8 mouse cellular contexts compared by ENCODE assay signal in genomic region chr4:151334951-151335742, GRCm38 (mm10).
DNase-seq lines count a peak whose midpoint lies in the region; ATAC-seq and TF ChIP-seq lines count a peak whose summit lies in the region.
"Had no signal": no experiment of that assay in that cellular context is flagged by ENCODE, and none has a peak within 500 bp of the region (broad histone marks: within the 10 kb centered on the region; RNA-seq: fewer than 3 reads in every experiment).

No protein-coding gene starts in this region.

- H3K27ac ChIP-seq in cerebellum, adult 2 months (ENCODE audit: insufficient read depth, low read length): no peak overlapping the region
- no peak overlapping the region for H3K27ac ChIP-seq in liver, embryonic 16.5 days (ENCODE audit: low read length)
- H3K27ac ChIP-seq: lung, embryonic 15.5 days had no signal

- peak; percentile 24; the same call in 1 of the 2 replicates for ATAC-seq in liver, embryonic 16.5 days (ENCODE audit: low read depth)

- TF ChIP-seq POLR2A in cerebellum, adult 2 months (IDR thresholded peaks at IDR 0.05; ENCODE audit: borderline replicate concordance, insufficient read depth, low read length): no peak

- peak; percentile 47 to 50 for DNase-seq in left cerebral cortex, adult 18-20 months (ENCODE audit: low spot score in 2 of 2)
- DNase-seq in left cerebral cortex, adult 11 months (ENCODE audit: low spot score): no peak
- DNase-seq in R1 (ENCODE audit: low read depth, low spot score): peak; percentile 72
- DNase-seq in cerebellum, adult 2 months: peak; percentile 59 to 68
- DNase-seq in heart, postnatal 4 days: peak; percentile 63
- peak; percentile 43 for DNase-seq in right cerebral cortex, postnatal 14 days

- H3K9ac ChIP-seq in liver, embryonic 16.5 days (ENCODE audit: low read depth, low read length): no peak overlapping the region
- H3K9ac ChIP-seq: lung, embryonic 15.5 days had no signal

- TF ChIP-seq CTCF in cerebellum, adult 2 months (IDR thresholded peaks at IDR 0.05; ENCODE audit: borderline replicate concordance, insufficient read depth, low read depth, low read length): peak; percentile 91

- H3K36me3 ChIP-seq in liver, embryonic 16.5 days (ENCODE audit: control insufficient read depth, insufficient read depth): no peaks in the 10 kb centered on the region
- H3K36me3 ChIP-seq: lung, embryonic 15.5 days had no signal

- H3K9me3 ChIP-seq in liver, embryonic 16.5 days (replicated peaks; ENCODE audit: control insufficient read depth, low read length): no peaks in the 10 kb centered on the region
- H3K9me3 ChIP-seq: lung, embryonic 15.5 days had no signal

- no peak overlapping the region for H3K4me3 ChIP-seq in cerebellum, adult 2 months (replicated peaks; ENCODE audit: insufficient read depth, low read depth, low read length)
- H3K4me3 ChIP-seq in liver, embryonic 16.5 days (ENCODE audit: low read depth, low read length): no peak overlapping the region
- H3K4me3 ChIP-seq: lung, embryonic 15.5 days had no signal

- 47% methylated on average over 23 of the region's 23 CpGs for WGBS in cerebellum, adult 2 months
- WGBS in liver, embryonic 16.5 days (ENCODE audit: insufficient replicate concordance): 34% methylated on average over 23 of the region's 23 CpGs

- H3K4me2 ChIP-seq in liver, embryonic 16.5 days (ENCODE audit: low read depth, low read length): no peak overlapping the region
- H3K4me2 ChIP-seq: lung, embryonic 15.5 days had no signal

- peaks cover 14% of the 10 kb centered on the region for H3K4me1 ChIP-seq in cerebellum, adult 2 months (ENCODE audit: control insufficient read depth, insufficient read depth, low read length)
- H3K4me1 ChIP-seq in liver, embryonic 16.5 days (ENCODE audit: control insufficient read depth, low read depth, low read length): no peaks in the 10 kb centered on the region; the same call in 1 of the 2 replicates
- H3K4me1 ChIP-seq: lung, embryonic 15.5 days had no signal

- H3K27me3 ChIP-seq in cerebellum, adult 2 months (ENCODE audit: control insufficient read depth, insufficient read depth, low read length): no peaks in the 10 kb centered on the region
- H3K27me3 ChIP-seq in liver, embryonic 16.5 days (ENCODE audit: control insufficient read depth, insufficient read depth, low read depth, low read length): no peaks in the 10 kb centered on the region
- H3K27me3 ChIP-seq: lung, embryonic 15.5 days had no signal
